Mouse (Mus musculus) intestine, postnatal 0 days (tissue): ENCODE measurements at regions not wholly inside any gene's neighbourhood (a gene's known extent, or its start where the extent isn't known, plus 50 kb on each side); places are given as distances from the start of the nearest gene placed in this dataset.

Experiments
- ATAC-seq: fragments of 200-750 bp; cut with Nextera tagmentation; 2 replicates; pipeline ENCODE4 v1.8.0; 2017; ENCODE audit warnings: mild to moderate bottlenecking, moderate TSS enrichment, moderate library complexity
- H3K27ac ChIP-seq: fragments of 300-500 bp; sonication (generic); 2 replicates; pipeline ENCODE4 v1.5.1; 2014; ENCODE audit warnings: mild to moderate bottlenecking, low read depth, low read length, moderate library complexity
- H3K27me3 ChIP-seq: fragments of 300-500 bp; sonication (generic); replicated peaks from 2 replicates; pipeline ENCODE4 v1.6.1; 2014; ENCODE audit warnings: low read length, mixed read lengths; ENCODE audit not compliant: control insufficient read depth, insufficient read depth
- H3K36me3 ChIP-seq: fragments of 300-500 bp; sonication (generic); 2 replicates; pipeline ENCODE4 v1.6.1; 2014; ENCODE audit warnings: mild to moderate bottlenecking, moderate library complexity; ENCODE audit not compliant: control insufficient read depth, insufficient read depth
- H3K4me1 ChIP-seq: fragments of 300-500 bp; sonication (generic); replicated peaks from 2 replicates; pipeline ENCODE4 v1.6.1; 2014; ENCODE audit warnings: antibody characterized with exemption, low read length, mixed read lengths; ENCODE audit not compliant: control insufficient read depth, insufficient read depth
- H3K4me2 ChIP-seq: fragments of 300-500 bp; sonication (generic); replicated peaks from 2 replicates; pipeline ENCODE4 v1.6.1; 2014; ENCODE audit warnings: low read depth, mild to moderate bottlenecking, moderate library complexity
- H3K4me3 ChIP-seq: fragments of 300-500 bp; sonication (generic); 2 replicates; pipeline ENCODE4 v1.5.1; 2014; ENCODE audit warnings: low read depth, low read length
- H3K9ac ChIP-seq: fragments of 300-500 bp; sonication (generic); 2 replicates; pipeline ENCODE4 v1.6.1; 2014; ENCODE audit warnings: mild to moderate bottlenecking, low read depth, low read length
- H3K9me3 ChIP-seq: fragments of 300-500 bp; sonication (generic); 2 replicates; pipeline ENCODE4 v1.6.1; 2016; ENCODE audit warnings: mixed run types; ENCODE audit not compliant: control insufficient read depth
- CTCF ChIP-seq: sonication (generic); IDR thresholded peaks from 2 replicates; pipeline ENCODE4 v1.5.1; 2016; ENCODE audit warnings: low read depth, mild to moderate bottlenecking, control low read depth, antibody characterized with exemption, moderate library complexity
- WGBS: fragments of 180-500 bp; shearing (Covaris S2); extraction: QIAGEN DNeasy Blood & Tissue Kit; methylation state at CpG from one replicate; pipeline ENCODE4 v1.1.7; 2014; 5-methylcytosine and 5-hydroxymethylcytosine counted together

DNA sequence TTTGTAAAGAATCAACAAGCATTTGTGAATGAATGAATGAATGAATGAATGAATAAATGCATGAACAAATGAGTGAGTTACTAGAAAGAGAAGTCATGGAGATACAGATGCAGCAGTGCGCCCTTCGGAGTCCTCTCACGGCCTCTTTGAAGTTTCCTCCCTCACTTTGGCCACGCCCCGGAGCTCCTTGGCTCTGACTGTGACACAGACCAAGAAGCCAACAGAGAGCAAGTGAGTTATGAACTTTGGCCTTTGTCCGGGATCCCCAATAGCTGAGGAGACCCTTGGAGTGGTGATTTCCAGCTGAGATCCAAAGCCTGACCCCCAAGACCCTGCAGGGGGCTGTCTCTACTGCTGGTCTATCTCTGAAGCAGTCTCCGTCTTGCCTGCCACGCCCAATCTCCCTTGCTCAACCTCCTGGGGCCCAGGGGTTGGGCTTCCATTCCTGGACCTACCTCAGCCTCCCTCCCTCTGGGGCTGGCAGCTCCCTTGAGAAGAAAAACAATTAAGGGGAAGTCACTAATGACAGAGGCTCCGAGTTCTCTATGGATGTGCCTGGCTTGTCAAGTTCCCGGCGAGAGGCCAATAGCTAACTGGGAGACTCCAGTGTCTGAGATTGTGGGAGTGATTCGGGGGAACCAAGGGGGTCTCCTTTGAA, 58.2 kb upstream of the Slc22a12 start:
- Histone ChIP-seq H3K4me2 (peak overlapping the region; percentile 46; the same call in 1 of the 2 replicates), H3K27ac (no peak overlapping the region), H3K9ac (no peak overlapping the region), H3K36me3 (no peaks in the 10 kb centered on the region), H3K4me1 (no peaks in the 10 kb centered on the region), H3K9me3 (no peaks in the 10 kb centered on the region), H3K4me3 (no peak overlapping the region), H3K27me3 (0 out of 2 replicates have a peak, but pooled peaks cover under 1% of the 10 kb centered on the region)
- ATAC-seq = no peak; the same call in 1 of the 2 replicates
- no peak for TF ChIP-seq CTCF
- 27% methylated on average over 12 of the region's 12 CpGs for WGBS

DNA sequence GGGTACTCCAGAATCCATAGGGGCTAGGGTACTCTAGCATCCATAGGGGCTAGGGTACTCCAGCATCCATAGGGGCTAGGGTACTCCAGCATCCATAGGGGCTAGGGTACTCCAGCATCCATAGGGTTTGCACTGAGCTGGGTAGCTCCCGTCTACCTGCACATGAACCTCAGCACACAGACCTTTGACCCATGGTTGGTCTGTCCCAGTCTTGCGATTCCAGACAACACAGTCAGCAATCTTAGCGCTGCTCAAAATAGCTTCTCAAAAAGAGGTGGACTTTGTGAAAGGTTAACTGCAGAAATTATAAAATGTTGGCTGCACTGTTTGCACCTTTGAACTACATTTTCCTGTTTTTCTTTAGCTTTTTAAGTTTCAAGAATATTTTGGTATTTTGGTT, 56.4 kb upstream of the Slc22a12 start:
- H3K4me3 ChIP-seq = no peak overlapping the region
- TF ChIP-seq CTCF = no peak
- 0 out of 2 replicates have a peak, but pooled peaks cover 3% of the 10 kb centered on the region for H3K27me3 ChIP-seq
- H3K36me3 ChIP-seq = no peaks in the 10 kb centered on the region
- ATAC-seq = 0 out of 2 replicates have a peak, but pooled peaks have one; percentile 40
- 49% methylated on average over 3 of the region's 3 CpGs for WGBS
- H3K4me2 ChIP-seq = no peak overlapping the region
- H3K9ac ChIP-seq = no peak overlapping the region
- no peaks in the 10 kb centered on the region for H3K4me1 ChIP-seq
- H3K27ac ChIP-seq = no peak overlapping the region
- H3K9me3 ChIP-seq = no peaks in the 10 kb centered on the region

DNA sequence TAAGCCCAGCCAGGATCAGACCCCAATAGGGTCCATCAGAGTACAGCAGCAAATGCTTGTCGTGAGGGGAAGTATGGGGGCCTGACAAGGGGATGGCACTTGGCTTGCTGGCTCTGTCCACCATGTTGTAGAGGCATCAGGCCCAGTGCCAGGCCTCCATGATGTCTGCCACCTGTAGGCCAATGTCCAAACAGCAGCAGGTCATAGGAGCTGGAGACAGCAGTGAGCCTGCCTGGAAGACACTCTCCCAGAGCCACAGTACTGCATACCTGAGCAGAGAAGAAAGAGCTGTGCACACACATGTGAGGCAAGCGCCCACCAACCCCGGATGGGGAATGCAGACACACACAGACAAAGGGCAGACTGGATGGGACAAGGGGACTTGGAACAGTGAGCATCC, 55.4 kb upstream of the Slc22a12 start:
- H3K27me3 ChIP-seq = 0 out of 2 replicates have a peak, but pooled peaks cover 3% of the 10 kb centered on the region
- WGBS = 75% methylated on average over 3 of the region's 3 CpGs
- H3K4me2 ChIP-seq = no peak overlapping the region
- peak; percentile 48 for TF ChIP-seq CTCF
- H3K36me3 ChIP-seq = no peaks in the 10 kb centered on the region
- no peak overlapping the region for H3K9ac ChIP-seq
- H3K27ac ChIP-seq = no peak overlapping the region
- no peak overlapping the region for H3K4me3 ChIP-seq
- no peaks in the 10 kb centered on the region for H3K4me1 ChIP-seq
- no peak for ATAC-seq
- H3K9me3 ChIP-seq = no peaks in the 10 kb centered on the region

DNA sequence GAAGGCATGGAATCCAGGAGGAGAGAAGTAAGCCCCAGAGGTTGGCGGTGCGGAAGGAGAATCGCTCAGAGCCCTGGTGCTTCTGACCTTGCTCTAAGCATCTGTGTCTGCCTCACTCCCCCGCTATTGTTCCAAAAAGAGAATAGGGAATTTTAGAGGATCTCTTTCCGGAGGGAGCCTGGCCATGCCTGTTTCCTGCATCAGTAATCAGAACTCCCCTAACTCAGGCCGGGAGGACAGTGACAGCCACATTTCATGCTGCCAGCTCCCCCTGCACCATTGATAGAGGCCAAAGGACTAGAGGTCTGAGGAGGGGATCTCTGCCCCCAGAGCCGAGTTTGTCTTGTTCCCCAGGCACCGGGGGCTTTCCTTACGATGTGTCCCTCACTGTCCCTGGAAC, 53.0 kb upstream of the Slc22a12 start:
- H3K36me3 ChIP-seq = no peaks in the 10 kb centered on the region
- no peak for ATAC-seq
- H3K27me3 ChIP-seq = 0 out of 2 replicates have a peak, but pooled peaks cover 3% of the 10 kb centered on the region
- no peaks in the 10 kb centered on the region for H3K9me3 ChIP-seq
- no peak overlapping the region for H3K9ac ChIP-seq
- no peak overlapping the region for H3K4me3 ChIP-seq
- TF ChIP-seq CTCF = no peak
- no peak overlapping the region for H3K27ac ChIP-seq
- H3K4me2 ChIP-seq = no peak overlapping the region
- WGBS = 67% methylated on average over 9 of the region's 9 CpGs
- no peaks in the 10 kb centered on the region for H3K4me1 ChIP-seq
